Mouse (Mus musculus): Measurements from ENCODE around the gene Clca3a2.
A peak's percentile ranks its signal among the peaks of the same experiment; 100 is the strongest.
"Not testable (repeated sequence)": the region's sequence is repeated elsewhere in the genome, so short reads cannot be mapped to it uniquely, and the experiment has no call there.

The Clca3a2 gene

GRCm38 (mm10) chr3:144819219-144819618 lies at the start of gene Clca3a2:
TSS of gene Clca3a2 (minus strand) at chr3:144819494.
- not testable (repeated sequence) for DNase-seq (ENCODE audit: low read depth, low spot score)

- DNase-seq (ENCODE audit: low read depth, low spot score), result no peak
Measured at GRCm38 (mm10) chr3:144849584-144849983, 30.3 kb upstream of the Clca3a2 start.

DNA sequence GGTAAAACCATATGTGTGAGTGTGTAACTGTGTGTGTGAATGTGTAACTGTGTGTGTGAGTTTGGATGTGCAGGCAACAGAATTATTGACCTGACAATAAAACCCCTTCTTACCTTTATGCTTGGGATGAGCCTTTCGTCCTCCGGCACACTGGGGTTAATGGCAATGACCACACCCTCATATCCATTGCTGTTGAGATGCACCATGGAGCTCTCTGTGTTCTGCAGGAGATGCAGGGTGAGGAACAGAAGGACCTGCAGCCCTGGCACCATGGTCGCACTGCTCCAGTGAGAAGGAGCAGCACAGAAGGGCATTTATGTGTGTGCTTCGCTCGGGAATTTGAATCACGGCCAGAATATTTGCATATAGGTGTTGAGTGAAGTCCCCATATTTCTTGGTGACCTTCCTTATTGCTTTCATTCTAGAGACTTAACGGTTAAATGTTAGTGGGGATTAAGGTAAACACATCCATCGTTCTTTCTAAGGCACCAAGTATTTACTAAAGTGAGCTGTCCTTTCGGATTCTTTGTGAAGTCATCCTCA lies 29.8 kb upstream of the Clca3a2 start, which contains the start of gene Clca3b:
Gene Clca3b (minus strand): TSS at position 344 of the 543 bp plus-strand sequence.
- DNase-seq (ENCODE audit: low read depth, low spot score), result not testable (repeated sequence)

GRCm38 (mm10) chr3:144827257-144827656 lies 8.0 kb upstream of the Clca3a2 start:
- peak; percentile 23 for DNase-seq (ENCODE audit: low read depth, low spot score)

- DNase-seq (ENCODE audit: low read depth, low spot score), result peak; percentile 95
Measured at GRCm38 (mm10) chr3:144825151-144825550, 5.9 kb upstream of the Clca3a2 start.

GRCm38 (mm10) chr3:144823331-144823730 lies 4.0 kb upstream of the Clca3a2 start:
- no peak for DNase-seq (ENCODE audit: low read depth, low spot score)

DNA sequence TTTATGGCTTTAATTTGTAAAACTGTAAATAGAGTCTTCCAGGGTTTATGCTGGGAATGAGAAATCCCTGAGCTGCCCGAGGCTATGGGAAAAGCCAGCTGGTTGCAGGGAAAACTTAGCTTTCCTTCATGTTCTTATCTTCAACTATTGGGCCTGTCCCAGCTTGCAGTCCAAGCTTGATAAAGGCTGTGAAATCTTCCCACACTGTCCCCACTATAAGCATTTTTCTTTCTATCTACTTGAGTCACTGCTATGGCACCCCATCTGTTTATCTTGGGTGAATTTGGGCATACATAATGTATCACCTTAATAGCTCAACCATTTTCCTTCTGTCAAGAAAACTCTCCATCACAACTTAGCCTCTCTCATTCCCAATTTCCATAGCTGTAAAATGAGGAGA lies 1.3 kb upstream of the Clca3a2 start:
- no peak for DNase-seq (ENCODE audit: low read depth, low spot score)

GRCm38 (mm10) chr3:144813336-144813735 lies 6.0 kb downstream of the Clca3a2 start:
- DNase-seq (ENCODE audit: low read depth, low spot score), result not testable (repeated sequence)

DNA sequence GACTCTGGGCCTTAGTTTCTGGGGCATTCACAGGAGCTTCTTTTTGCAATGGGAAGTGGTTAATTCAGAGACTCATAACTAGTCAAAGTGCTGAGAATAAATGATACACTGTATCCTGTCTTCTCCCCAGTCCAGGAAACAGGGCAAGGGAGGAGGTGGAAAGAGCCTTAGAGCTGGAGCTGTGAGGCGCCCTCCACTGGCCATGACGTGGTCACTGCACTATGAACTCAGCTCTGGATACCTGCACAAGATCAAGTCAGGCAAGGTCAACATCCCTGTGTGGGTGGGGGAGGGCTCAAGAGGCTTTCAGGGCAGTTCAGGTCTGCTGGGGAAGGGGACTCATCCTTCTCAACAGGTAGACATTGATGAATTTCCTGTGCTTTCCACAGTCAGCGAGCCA lies 7.5 kb downstream of the Clca3a2 start:
- DNase-seq (ENCODE audit: low read depth, low spot score), result no peak

GRCm38 (mm10) chr3:144808153-144808925 lies 11.0 kb downstream of the Clca3a2 start:
- not testable (repeated sequence) for DNase-seq (ENCODE audit: low read depth, low spot score)

- not testable (repeated sequence) for DNase-seq (ENCODE audit: low read depth, low spot score)
Measured at GRCm38 (mm10) chr3:144806626-144807025, 12.7 kb downstream of the Clca3a2 start.

DNA sequence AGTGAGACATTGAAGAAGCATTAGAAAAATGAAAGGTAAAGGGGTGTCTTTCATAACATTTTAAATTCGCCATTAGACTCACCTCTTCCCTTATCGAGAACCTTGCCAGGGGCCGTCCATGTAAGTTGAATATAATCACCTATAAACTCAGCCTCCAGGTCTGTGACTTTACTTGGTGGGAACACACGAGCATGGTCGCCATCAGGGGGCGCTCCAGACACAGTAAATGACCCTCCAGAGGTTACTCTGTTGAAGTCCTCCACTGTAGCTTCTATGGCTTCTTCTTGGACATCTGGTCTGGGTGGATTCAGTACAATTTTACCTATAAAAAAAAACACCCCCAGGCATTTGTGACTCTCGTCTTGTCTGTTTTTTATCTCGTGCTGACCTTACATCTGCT lies 17.4 kb downstream of the Clca3a2 start:
- peak; percentile 78 for DNase-seq (ENCODE audit: low read depth, low spot score)

- no peak for DNase-seq (ENCODE audit: low read depth, low spot score)
Measured at GRCm38 (mm10) chr3:144785181-144786148, 33.8 kb downstream of the Clca3a2 start.

DNA sequence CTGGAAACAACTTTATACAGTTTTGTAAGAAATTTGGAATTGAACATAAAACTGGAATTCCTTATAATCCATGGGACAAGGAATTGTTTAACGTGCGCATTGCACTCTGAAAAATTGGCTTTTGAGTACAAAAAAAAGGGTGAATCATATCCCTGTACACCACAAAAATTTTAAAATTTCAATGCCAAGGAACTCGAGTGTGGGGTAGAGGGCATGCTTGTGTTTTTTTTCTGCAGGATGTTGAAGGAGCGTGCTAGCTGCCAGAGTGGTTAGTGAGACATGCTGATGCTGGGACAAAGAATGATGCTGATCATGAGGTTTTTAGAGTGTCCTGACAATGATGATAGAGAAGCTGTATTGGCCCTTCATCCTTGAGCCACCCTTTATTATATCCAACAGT lies 54.1 kb downstream of the Clca3a2 start:
- peak; percentile 91 for DNase-seq (ENCODE audit: low read depth, low spot score)

GRCm38 (mm10) chr3:144761454-144761853 lies 57.8 kb downstream of the Clca3a2 start:
- peak; percentile 69 for DNase-seq (ENCODE audit: low read depth, low spot score)

DNA sequence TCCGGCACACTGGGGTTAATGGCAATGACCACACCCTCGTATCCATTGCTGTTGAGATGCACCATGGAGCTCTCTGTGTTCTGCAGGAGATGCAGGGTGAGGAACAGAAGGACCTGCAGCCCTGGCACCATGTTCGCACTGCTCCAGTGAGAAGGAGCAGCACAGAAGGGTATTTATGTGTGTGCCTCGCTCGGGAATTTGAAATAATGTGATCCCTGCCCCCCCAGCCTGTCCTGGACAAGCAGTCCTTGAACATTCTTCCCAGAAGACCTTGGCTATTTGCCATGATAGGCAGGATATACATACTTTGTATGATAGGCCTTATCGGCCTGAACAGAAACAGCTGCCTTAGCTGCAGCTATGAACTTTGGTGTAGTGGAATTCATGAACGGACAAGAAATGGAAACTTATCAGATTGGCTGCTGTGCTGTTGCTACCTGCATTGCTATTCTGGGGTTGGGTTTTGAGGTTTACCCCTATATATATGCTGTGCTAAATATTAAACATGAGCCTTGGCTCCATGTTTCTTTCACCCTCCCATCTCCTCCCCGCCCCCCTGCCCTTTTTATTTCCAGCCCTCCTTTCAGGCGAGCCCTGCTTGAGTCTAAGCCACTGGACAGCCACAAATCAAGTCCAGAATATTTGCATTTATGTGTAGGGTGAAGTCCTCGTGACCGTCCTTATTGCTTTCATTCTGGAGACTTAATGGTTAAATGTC lies 58.5 kb downstream of the Clca3a2 start, which contains the start of gene Clca3a1:
Gene Clca3a1 (minus strand): TSS at position 386 of the 718 bp plus-strand sequence.
- DNase-seq (ENCODE audit: low read depth, low spot score), result peak; percentile 68

DNA sequence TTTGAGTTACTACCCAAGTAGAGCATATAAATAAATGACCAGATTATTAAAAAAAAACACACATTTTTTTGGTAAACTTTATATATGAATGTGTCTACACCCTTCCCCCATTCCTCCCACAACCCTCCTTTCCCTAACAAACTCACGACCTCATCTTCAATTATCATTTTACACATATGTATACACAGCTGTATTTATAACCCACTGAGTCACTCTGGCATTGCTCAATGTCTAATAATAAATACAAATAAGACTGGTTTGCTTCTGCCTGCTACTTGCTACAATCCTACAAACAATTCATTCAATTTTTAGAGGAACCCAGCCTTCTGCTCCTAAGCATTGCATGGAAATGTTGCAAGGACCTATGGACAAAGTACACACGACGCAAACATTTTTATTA lies 59.6 kb downstream of the Clca3a2 start:
- DNase-seq (ENCODE audit: low read depth, low spot score), result no peak

DNA sequence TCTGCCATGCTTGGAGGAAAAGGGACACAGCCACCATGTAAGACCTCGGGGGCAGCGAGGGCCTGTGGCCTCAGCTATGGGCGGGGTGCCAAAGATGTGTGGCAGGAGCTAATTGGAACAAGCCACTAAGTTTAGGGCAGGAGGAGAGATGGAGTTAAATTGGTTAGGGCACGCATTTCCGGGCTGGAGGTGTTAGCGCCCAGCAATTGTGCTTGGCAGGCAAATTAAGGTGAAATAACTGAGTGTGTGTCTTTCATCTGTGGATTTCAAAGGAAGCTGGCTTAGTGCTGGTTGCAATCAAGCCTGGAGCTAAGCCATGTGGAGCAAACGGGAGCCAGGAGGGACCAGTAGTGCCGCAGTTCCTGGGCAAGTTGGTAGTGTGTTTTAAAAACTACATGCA lies 63.2 kb downstream of the Clca3a2 start:
- not testable (repeated sequence) for DNase-seq (ENCODE audit: low read depth, low spot score)

- DNase-seq (ENCODE audit: low read depth, low spot score), result peak; percentile 47
Measured at GRCm38 (mm10) chr3:144753120-144753519, 66.2 kb downstream of the Clca3a2 start.

DNA sequence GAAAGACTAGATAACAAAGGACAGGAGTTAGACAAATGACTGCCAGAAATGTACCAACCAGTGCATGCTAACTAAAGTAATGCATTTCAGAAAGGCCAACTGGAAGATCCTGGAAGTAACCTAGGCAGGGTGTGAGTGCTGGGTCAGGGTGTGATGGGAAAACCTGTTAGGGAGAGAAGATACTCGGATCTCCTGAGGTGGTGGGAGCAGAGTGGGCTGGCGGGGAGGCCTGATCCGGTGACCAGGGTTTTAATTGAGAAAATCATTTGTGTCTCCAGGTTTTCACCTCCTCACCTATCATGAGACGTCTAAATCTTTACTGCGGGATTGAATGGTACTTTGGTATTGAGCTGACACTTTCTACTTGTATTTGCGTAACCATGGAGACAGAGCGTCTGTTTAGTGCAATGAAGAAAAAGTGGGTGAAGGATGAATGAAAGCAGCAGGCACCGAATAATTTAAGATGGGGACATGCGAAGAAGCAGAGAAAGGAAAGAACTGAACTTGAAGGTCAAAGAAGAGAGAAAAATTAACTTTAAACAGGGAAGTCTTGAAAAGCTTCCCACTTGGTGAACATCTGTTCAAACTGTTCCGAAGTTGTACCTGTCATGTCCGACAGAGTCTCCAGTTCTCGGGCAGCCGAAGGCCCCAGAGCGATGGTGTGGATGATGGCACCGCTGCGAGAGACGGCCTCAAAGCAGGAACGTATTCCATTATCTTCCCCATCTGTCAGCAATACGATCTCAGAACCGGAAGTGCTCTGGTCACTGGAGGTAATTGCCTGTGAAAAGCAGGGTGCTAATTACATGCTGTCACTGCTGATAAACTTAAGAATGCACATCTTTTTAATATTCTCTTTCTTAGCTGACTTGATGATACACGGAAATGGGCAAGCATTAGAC lies 70.0 kb downstream of the Clca3a2 start:
- DNase-seq (ENCODE audit: low read depth, low spot score), result not testable (repeated sequence)

Data from 3T3-L1 (cell line).